Mouse (Mus musculus) lung, postnatal 0 days (tissue): ENCODE results near the gene Washc4. TPM values are rescaled to one million over a fixed set of nuclear protein-coding genes. Genes with fewer than 3 reads are reported as not detected.
A peak's percentile ranks its signal among the peaks of the same experiment; 100 is the strongest.

ENCODE experiments used
- ATAC-seq: fragments of 200-750 bp; cut with Nextera tagmentation; 2 replicates; pipeline ENCODE4 v1.8.0; 2017; ENCODE audit warnings: moderate library complexity
- DNase-seq: peaks from one replicate; pipeline ENCODE4 v3.0.0-alpha.2; 2016; ENCODE audit warnings: low spot score
- H3K27ac ChIP-seq: fragments of 300-500 bp; sonication (generic); 2 replicates; pipeline ENCODE4 v1.5.1; 2014; ENCODE audit warnings: antibody characterized with exemption, mild to moderate bottlenecking, low read length, mixed read lengths
- H3K27me3 ChIP-seq: fragments of 300-500 bp; sonication (generic); replicated peaks from 2 replicates; pipeline ENCODE4 v1.6.1; 2014; ENCODE audit warnings: low read length, mixed read lengths; ENCODE audit not compliant: insufficient read depth
- H3K36me3 ChIP-seq: fragments of 300-500 bp; sonication (generic); 2 replicates; pipeline ENCODE4 v1.6.1; 2014; ENCODE audit warnings: low read length, mixed read lengths; ENCODE audit not compliant: insufficient read depth
- H3K4me1 ChIP-seq: fragments of 300-500 bp; sonication (generic); 2 replicates; pipeline ENCODE4 v1.6.1; 2014; ENCODE audit warnings: antibody characterized with exemption, low read depth, low read length, mixed read lengths; ENCODE audit not compliant: insufficient read depth
- H3K4me2 ChIP-seq: fragments of 300-500 bp; sonication (generic); replicated peaks from 2 replicates; pipeline ENCODE4 v1.6.1; 2014; ENCODE audit warnings: low read depth, mild to moderate bottlenecking, low read length, moderate library complexity, mixed read lengths
- H3K4me3 ChIP-seq: fragments of 300-500 bp; sonication (generic); 2 replicates; pipeline ENCODE4 v1.5.1; 2014; ENCODE audit warnings: low read depth, low read length
- H3K9ac ChIP-seq: fragments of 300-500 bp; sonication (generic); replicated peaks from 2 replicates; pipeline ENCODE4 v1.6.1; 2014; ENCODE audit warnings: low read depth, mild to moderate bottlenecking
- H3K9me3 ChIP-seq: fragments of 300-500 bp; sonication (generic); 2 replicates; pipeline ENCODE4 v1.6.1; 2016; ENCODE audit warnings: low read length, mixed read lengths
- CTCF ChIP-seq: IDR thresholded peaks from 2 replicates; pipeline ENCODE4 v1.5.1; 2016; ENCODE audit warnings: antibody characterized with exemption, mild to moderate bottlenecking
- EP300 ChIP-seq: IDR thresholded peaks from 2 replicates; pipeline ENCODE4 v1.6.1; 2016; ENCODE audit warnings: antibody characterized with exemption, mild to moderate bottlenecking, control low read depth
- WGBS: fragments of 180-500 bp; shearing (Covaris S2); extraction: QIAGEN DNeasy Blood & Tissue Kit; methylation state at CpG from one replicate; pipeline ENCODE4 v1.1.7; 2014; 5-methylcytosine and 5-hydroxymethylcytosine counted together
- polyA plus RNA-seq: library from polyadenylated mRNA; unstranded; fragments of >200 nt; fragmentation: Nextera tagmentation; extraction: Ambion mirVana; gene quantifications from 2 replicates; pipeline ENCODE4 v1.2.1, GENCODE M21; 2015

Gene Washc4
- polyA plus RNA-seq, 1 experiment from 2014 or later = 28.3 TPM

DNA sequence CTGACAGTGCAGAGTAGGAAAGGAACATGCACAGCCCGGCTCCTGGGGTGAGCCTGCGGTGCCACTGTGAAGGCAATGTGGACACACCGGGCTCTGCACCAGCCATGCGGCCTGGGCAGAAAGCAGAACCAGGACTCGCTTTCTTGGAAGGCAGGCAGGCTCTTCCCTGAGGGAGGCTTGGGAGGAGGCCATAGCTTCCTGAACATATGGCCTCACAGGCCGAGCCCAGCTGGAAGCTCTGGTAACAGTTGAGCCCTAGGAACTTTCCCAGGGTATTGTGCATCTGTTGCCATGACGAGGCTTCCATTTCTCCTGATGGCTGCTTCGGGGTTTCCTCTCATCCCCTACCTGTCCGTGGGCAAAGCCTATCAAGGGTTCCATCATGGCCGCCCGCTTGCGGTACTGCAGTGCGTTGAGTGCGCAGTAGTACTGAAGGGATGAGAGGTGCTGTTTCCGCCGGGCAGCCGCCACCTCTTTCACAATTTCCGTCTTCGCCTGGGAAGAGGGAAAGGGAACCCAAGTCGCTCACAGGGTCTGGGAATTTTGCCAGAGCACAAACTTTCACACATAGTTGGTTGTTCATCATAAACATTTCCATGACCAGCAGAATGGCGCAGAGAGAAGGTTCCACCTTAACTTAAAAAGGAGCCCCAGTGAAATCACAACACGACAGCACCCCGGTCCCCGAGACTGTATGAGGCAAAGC is 77.0 kb downstream of the Washc4 start:
- Histone ChIP-seq H3K4me3 (no peak overlapping the region), H3K27me3 (no peaks in the 10 kb centered on the region), H3K4me2 (no peak overlapping the region), H3K4me1 (no peaks in the 10 kb centered on the region), H3K9me3 (no peaks in the 10 kb centered on the region), H3K27ac (no peak overlapping the region), H3K36me3 (0 out of 2 replicates have a peak, but pooled peaks cover 13% of the 10 kb centered on the region), H3K9ac (no peak overlapping the region)
- ATAC-seq = peak; percentile 35
- peak; percentile 51 for DNase-seq
- WGBS = 82% methylated on average over 24 of the region's 24 CpGs
- TF ChIP-seq EP300 (no peak), CTCF (no peak)

DNA sequence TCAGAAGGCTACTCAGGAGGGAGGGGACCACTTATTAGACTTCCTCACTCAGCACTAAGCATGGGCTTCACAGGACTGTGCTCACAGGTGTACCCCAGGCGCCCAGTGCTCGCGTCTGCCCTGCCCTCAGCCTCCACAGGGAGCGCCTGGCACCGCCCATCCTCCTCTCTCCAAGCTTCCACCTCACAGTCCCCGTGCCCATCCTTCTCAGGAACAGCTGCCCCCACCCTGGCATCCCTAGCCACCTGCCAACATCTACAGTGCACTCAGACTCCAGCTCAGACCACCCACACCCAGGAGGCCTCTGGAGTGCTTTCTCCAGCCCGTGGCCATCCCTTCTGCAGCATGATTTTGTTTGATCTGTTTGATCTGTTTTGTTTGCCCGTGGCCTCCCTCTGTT is 80.5 kb downstream of the Washc4 start:
- DNase-seq (no peak), ATAC-seq (0 out of 2 replicates have a peak, but pooled peaks have one; percentile 42)
- no peaks in the 10 kb centered on the region for H3K4me1 ChIP-seq
- H3K4me3 ChIP-seq = no peak overlapping the region
- WGBS = 60% methylated on average over 8 of the region's 8 CpGs
- peaks cover 18% of the 10 kb centered on the region; the same call in 1 of the 2 replicates for H3K36me3 ChIP-seq
- H3K27me3 ChIP-seq = no peaks in the 10 kb centered on the region
- no peak overlapping the region for H3K27ac ChIP-seq
- H3K9ac ChIP-seq = no peak overlapping the region
- H3K9me3 ChIP-seq = no peaks in the 10 kb centered on the region
- TF ChIP-seq CTCF (peak; percentile 32), EP300 (no peak)
- H3K4me2 ChIP-seq = no peak overlapping the region

DNA sequence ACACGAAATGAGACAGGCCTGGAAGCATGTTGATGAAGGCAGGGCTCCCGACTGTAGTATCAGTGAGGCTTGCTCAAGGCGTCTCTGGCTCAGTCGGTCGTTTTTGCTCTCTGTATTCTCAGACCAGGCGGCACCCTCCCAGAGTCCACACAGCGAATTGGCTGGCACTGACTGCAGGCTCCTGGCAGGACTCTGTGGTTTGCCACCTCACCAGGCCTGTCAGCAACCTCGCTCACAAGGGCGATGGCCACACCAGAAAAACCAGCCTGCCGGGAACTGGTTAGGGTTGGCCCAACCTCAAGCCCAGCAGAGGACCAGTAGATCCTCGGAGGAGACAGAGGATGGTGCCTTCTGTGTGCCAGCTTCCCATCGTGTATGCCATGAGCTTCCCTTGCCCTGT is 81.3 kb downstream of the Washc4 start:
- Histone ChIP-seq H3K27ac (no peak overlapping the region), H3K36me3 (peaks cover 17% of the 10 kb centered on the region; the same call in 1 of the 2 replicates), H3K4me1 (no peaks in the 10 kb centered on the region), H3K27me3 (no peaks in the 10 kb centered on the region), H3K9me3 (no peaks in the 10 kb centered on the region), H3K4me3 (no peak overlapping the region), H3K4me2 (no peak overlapping the region), H3K9ac (no peak overlapping the region)
- WGBS = 75% methylated on average over 12 of the region's 12 CpGs
- 0 out of 2 replicates have a peak, but pooled peaks have one; percentile 16 for ATAC-seq
- TF ChIP-seq EP300 (no peak), CTCF (no peak)
- DNase-seq = no peak

DNA sequence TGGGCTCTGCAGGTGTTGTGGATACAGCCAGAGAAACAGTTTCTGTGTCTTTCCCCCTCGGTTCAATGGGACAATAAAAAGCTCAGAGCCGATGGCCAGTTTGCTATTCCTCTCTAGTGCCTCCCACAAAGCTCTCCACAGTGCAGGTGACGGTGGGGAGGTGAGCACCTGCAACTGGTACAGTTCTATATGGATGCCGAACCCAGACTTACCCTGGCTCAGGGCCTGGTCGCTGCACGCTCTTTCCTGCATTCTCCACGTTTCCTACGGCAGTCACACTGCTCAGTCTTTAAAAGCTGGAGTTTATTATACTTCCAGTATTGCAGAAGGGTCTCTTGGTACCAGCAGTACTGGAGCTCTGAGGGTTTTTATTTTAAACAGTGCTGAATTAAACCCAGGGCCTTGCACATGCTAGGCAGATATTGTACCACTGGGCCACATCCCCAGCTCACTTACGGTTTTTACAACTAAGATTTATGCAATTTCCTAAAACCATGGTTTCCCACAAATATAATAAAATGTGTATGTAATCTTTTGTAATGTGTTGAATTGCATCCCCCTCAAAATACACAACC is 83.6 kb downstream of the Washc4 start:
- Histone ChIP-seq H3K9me3 (no peaks in the 10 kb centered on the region), H3K27me3 (no peaks in the 10 kb centered on the region), H3K4me2 (no peak overlapping the region), H3K27ac (no peak overlapping the region), H3K36me3 (peaks cover 12% of the 10 kb centered on the region; the same call in 1 of the 2 replicates), H3K4me1 (no peaks in the 10 kb centered on the region), H3K9ac (no peak overlapping the region), H3K4me3 (no peak overlapping the region)
- ATAC-seq (no peak), DNase-seq (no peak)
- TF ChIP-seq EP300 (no peak), CTCF (no peak)
- 89% methylated on average over 9 of the region's 9 CpGs for WGBS

DNA sequence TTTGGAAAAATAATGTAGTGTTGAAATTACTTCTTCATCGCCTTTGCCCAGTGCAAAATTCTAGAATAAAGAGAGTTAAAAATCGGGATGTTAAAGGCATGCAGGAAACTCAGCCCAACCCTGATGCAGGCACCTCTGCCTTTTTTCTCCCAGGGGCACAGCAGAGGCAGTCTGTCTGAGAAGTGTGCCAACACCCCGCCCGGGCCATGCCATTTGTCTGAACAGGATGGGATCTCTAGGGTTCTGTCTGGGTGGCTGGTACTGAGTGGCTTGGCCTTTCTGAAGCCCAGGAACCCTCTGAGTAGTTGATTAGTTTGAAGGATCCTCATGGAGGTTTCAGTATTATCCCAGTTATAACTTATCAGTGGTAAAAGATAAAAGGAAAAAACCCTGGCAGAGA is 84.7 kb downstream of the Washc4 start:
- no peaks in the 10 kb centered on the region for H3K27me3 ChIP-seq
- ATAC-seq = no peak
- H3K9me3 ChIP-seq = no peaks in the 10 kb centered on the region
- H3K4me3 ChIP-seq = no peak overlapping the region
- no peak overlapping the region for H3K4me2 ChIP-seq
- 81% methylated on average over 4 of the region's 4 CpGs for WGBS
- H3K27ac ChIP-seq = no peak overlapping the region
- no peak for DNase-seq
- TF ChIP-seq EP300 = no peak
- TF ChIP-seq CTCF = no peak
- H3K9ac ChIP-seq = no peak overlapping the region
- peaks cover 12% of the 10 kb centered on the region; the same call in 1 of the 2 replicates for H3K36me3 ChIP-seq
- H3K4me1 ChIP-seq = no peaks in the 10 kb centered on the region

DNA sequence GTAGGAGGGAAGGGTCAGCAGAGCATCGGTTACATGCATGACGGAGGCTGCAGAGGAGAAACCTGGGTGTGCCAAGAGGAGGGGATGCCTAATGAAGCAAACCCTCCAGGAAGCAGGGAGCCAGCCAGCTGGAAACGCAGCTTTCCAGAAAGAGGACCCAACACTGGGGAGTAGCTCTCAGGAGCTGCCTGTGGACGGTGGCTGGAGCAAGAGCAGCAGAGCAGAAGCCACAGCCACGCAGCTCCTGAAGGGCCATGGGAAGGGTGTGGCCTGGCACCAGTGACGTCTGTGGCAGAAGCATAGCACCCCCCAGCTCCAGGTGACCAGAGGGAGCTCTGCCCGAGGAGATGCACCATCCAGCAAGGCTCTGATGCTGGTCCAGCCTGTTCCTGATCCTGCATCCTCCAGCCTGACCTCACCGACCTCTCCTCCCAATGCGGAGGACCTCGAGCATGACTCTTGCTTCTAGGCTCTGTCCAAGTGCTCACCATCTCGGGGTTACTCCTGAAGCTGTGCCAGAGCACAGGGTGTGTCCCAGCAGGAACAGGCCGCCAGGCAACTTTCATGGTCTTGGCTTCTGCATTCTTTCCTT is 85.7 kb downstream of the Washc4 start:
- TF ChIP-seq EP300 = no peak
- no peak for TF ChIP-seq CTCF
- peaks cover 12% of the 10 kb centered on the region; the same call in 1 of the 2 replicates for H3K36me3 ChIP-seq
- H3K27ac ChIP-seq = no peak overlapping the region
- no peaks in the 10 kb centered on the region for H3K9me3 ChIP-seq
- no peak overlapping the region for H3K4me2 ChIP-seq
- 73% methylated on average over 12 of the region's 12 CpGs for WGBS
- no peak overlapping the region for H3K4me3 ChIP-seq
- H3K4me1 ChIP-seq = no peaks in the 10 kb centered on the region
- no peaks in the 10 kb centered on the region for H3K27me3 ChIP-seq
- H3K9ac ChIP-seq = no peak overlapping the region
- DNase-seq (peak; percentile 25), ATAC-seq (peak; percentile 52)
